Mouse (Mus musculus): ENCODE data around the gene Igf2bp1.
"Not testable (repeated sequence)": the region's sequence is repeated elsewhere in the genome, so short reads cannot be mapped to it uniquely, and the experiment has no call there.

The Igf2bp1 gene

GRCm38 (mm10) chr11:95963304-95963703 is 42.4 kb downstream of the Igf2bp1 start:
- DNase-seq (ENCODE audit: low spot score in 2 of 2) = no peak

- DNase-seq (ENCODE audit: low spot score in 2 of 2) = no peak
Observed at GRCm38 (mm10) chr11:95959152-95959551, 46.6 kb downstream of the Igf2bp1 start.

- no peak for DNase-seq (ENCODE audit: low spot score in 2 of 2)
Observed at GRCm38 (mm10) chr11:95958251-95958650, 47.5 kb downstream of the Igf2bp1 start.

GRCm38 (mm10) chr11:95957407-95957806 is 48.3 kb downstream of the Igf2bp1 start:
- DNase-seq (ENCODE audit: low spot score in 2 of 2) = no peak

GRCm38 (mm10) chr11:95953313-95953712 is 52.4 kb downstream of the Igf2bp1 start:
- DNase-seq (ENCODE audit: low spot score in 2 of 2) = no peak

GRCm38 (mm10) chr11:95945838-95946472 is 59.8 kb downstream of the Igf2bp1 start:
- no peak for DNase-seq (ENCODE audit: low spot score in 2 of 2)

- DNase-seq (ENCODE audit: low spot score in 2 of 2) = no peak
Observed at GRCm38 (mm10) chr11:95939828-95940507, 65.8 kb downstream of the Igf2bp1 start.

- no peak for DNase-seq (ENCODE audit: low spot score in 2 of 2)
Observed at GRCm38 (mm10) chr11:95936409-95936808, 69.3 kb downstream of the Igf2bp1 start.

- DNase-seq (ENCODE audit: low spot score in 2 of 2) = not testable (repeated sequence)
Observed at GRCm38 (mm10) chr11:95932168-95932567, 73.6 kb downstream of the Igf2bp1 start.

GRCm38 (mm10) chr11:95926398-95926797 is 79.3 kb downstream of the Igf2bp1 start:
- DNase-seq (ENCODE audit: low spot score in 2 of 2) = no peak

GRCm38 (mm10) chr11:95925976-95926375 is 79.8 kb downstream of the Igf2bp1 start:
- DNase-seq (ENCODE audit: low spot score in 2 of 2) = no peak

GRCm38 (mm10) chr11:95924215-95924614 is 81.5 kb downstream of the Igf2bp1 start:
- no peak for DNase-seq (ENCODE audit: low spot score in 2 of 2)

GRCm38 (mm10) chr11:95923477-95923876 is 82.3 kb downstream of the Igf2bp1 start:
- DNase-seq (ENCODE audit: low spot score in 2 of 2) = not testable (repeated sequence)

GRCm38 (mm10) chr11:95921991-95922621 is 83.6 kb downstream of the Igf2bp1 start:
- no peak for DNase-seq (ENCODE audit: low spot score in 2 of 2)

GRCm38 (mm10) chr11:95916426-95916825 is 89.3 kb downstream of the Igf2bp1 start:
- DNase-seq (ENCODE audit: low spot score in 2 of 2) = no peak

GRCm38 (mm10) chr11:95915006-95915710 is 90.6 kb downstream of the Igf2bp1 start:
- no peak for DNase-seq (ENCODE audit: low spot score in 2 of 2)

- peak in 1 of 2 experiments; percentile 9 for DNase-seq (ENCODE audit: low spot score in 2 of 2)
Observed at GRCm38 (mm10) chr11:95914571-95914991, 91.2 kb downstream of the Igf2bp1 start, which contains the start of gene B4galnt2. Gene B4galnt2, minus strand, starts transcription at chr11:95914891.

- DNase-seq (ENCODE audit: low spot score in 2 of 2) = no peak
Observed at GRCm38 (mm10) chr11:95913959-95914566, 91.7 kb downstream of the Igf2bp1 start.

- DNase-seq (ENCODE audit: low spot score in 2 of 2) = no peak
Observed at GRCm38 (mm10) chr11:95911579-95911978, 94.2 kb downstream of the Igf2bp1 start.

- no peak for DNase-seq (ENCODE audit: low spot score in 2 of 2)
Observed at GRCm38 (mm10) chr11:95907805-95908524, 97.8 kb downstream of the Igf2bp1 start.

All from frontal cortex, postnatal 10 days (tissue).